Mouse (Mus musculus) embryonic fibroblast, embryonic 13.5 days (primary cell): ENCODE measurements at regions not wholly inside any gene's neighbourhood (a gene's known extent, or its start where the extent isn't known, plus 50 kb on each side); places are given as distances from the start of the nearest gene placed in this dataset.

Source experiments
- CTCF ChIP-seq: IDR thresholded peaks from 2 replicates; pipeline ENCODE4 v1.5.1; 2011; ENCODE audit warnings: mild to moderate bottlenecking, control low read depth, low read length, moderate library complexity, borderline replicate concordance; ENCODE audit not compliant: insufficient read depth
- POLR2A ChIP-seq: IDR thresholded peaks from 2 replicates; pipeline ENCODE4 v1.6.1; 2011; ENCODE audit warnings: low read depth, mild to moderate bottlenecking, control low read depth, low read length, moderate library complexity

- TF ChIP-seq CTCF (no peak), POLR2A (no peak)
Observed at GRCm38 (mm10) chr8:40223521-40223920, 451.4 kb upstream of the Adam24 start.
